Mouse (Mus musculus): ENCODE results near the gene Mettl22. TPM values are rescaled to one million over a fixed set of nuclear protein-coding genes. Genes with fewer than 3 reads are reported as not detected.
A peak's percentile ranks its signal among the peaks of the same experiment; 100 is the strongest.

Mettl22 gene
- polyA plus RNA-seq (2015; fragmentation: Nextera tagmentation; extraction: Ambion mirVana) = 37.5 and 50.3 TPM in 2 replicates

GRCm38 (mm10) chr16:8470603-8471481 is at the start of gene Mettl22:
Gene Mettl22, plus strand, starts transcription at chr16:8470788.
- H3K27me3 ChIP-seq (replicated peaks; ENCODE audit: control insufficient read depth, insufficient read depth, low read length) = 0 out of 2 replicates have a peak, but pooled peaks cover 3% of the 10 kb centered on the region
- WGBS = under 1% methylated on average over 47 of the region's 48 CpGs
- ATAC-seq = peak; percentile 98
- peak within 1 kb of the TSS; percentile 61 for H3K27ac ChIP-seq (ENCODE audit: low read length)
- no peaks in the 10 kb centered on the region for H3K36me3 ChIP-seq (ENCODE audit: control insufficient read depth, insufficient read depth)
- peak within 1 kb of the TSS; percentile 88 for H3K9ac ChIP-seq (replicated peaks; ENCODE audit: low read depth, low read length)
- H3K4me2 ChIP-seq (ENCODE audit: low read length) = peak within 1 kb of the TSS; percentile 91
- H3K4me3 ChIP-seq (replicated peaks; ENCODE audit: low read length) = peak within 1 kb of the TSS; percentile 89
- H3K9me3 ChIP-seq (ENCODE audit: control insufficient read depth, low read length) = no peaks in the 10 kb centered on the region
- H3K4me1 ChIP-seq (replicated peaks; ENCODE audit: control insufficient read depth, insufficient read depth, low read length) = peaks cover 7% of the 10 kb centered on the region

DNA sequence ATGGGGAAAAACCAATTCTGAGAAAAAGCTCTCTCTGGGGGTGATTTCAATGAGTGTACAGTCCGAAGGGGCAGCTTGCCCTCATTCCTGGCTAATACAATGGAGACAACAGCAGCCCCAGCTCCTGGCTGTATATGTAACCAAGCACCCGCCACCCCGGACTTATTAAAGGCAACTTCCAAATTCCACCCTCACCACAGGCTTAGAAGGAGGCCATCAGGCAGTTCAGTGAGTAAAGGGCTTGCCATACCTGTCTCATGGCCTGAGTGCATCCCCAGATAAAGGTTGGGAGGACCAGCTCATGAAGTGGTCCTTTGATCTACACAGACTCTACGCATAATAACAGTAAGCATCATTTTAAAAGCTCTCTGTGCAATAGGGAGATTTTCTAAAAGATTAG is 49.7 kb upstream of the Mettl22 start:
- peaks cover 12% of the 10 kb centered on the region for H3K4me1 ChIP-seq (replicated peaks; ENCODE audit: control insufficient read depth, insufficient read depth, low read length)
- 87% methylated on average over 4 of the region's 4 CpGs for WGBS
- no peak overlapping the region for H3K4me3 ChIP-seq (replicated peaks; ENCODE audit: low read length)
- no peak overlapping the region for H3K4me2 ChIP-seq (ENCODE audit: low read length)
- no peaks in the 10 kb centered on the region for H3K36me3 ChIP-seq (ENCODE audit: control insufficient read depth, insufficient read depth)
- no peak overlapping the region for H3K27ac ChIP-seq (ENCODE audit: low read length)
- no peak overlapping the region for H3K9ac ChIP-seq (replicated peaks; ENCODE audit: low read depth, low read length)
- H3K27me3 ChIP-seq (replicated peaks; ENCODE audit: control insufficient read depth, insufficient read depth, low read length) = peaks cover 25% of the 10 kb centered on the region
- no peak for ATAC-seq
- H3K9me3 ChIP-seq (ENCODE audit: control insufficient read depth, low read length) = no peaks in the 10 kb centered on the region

DNA sequence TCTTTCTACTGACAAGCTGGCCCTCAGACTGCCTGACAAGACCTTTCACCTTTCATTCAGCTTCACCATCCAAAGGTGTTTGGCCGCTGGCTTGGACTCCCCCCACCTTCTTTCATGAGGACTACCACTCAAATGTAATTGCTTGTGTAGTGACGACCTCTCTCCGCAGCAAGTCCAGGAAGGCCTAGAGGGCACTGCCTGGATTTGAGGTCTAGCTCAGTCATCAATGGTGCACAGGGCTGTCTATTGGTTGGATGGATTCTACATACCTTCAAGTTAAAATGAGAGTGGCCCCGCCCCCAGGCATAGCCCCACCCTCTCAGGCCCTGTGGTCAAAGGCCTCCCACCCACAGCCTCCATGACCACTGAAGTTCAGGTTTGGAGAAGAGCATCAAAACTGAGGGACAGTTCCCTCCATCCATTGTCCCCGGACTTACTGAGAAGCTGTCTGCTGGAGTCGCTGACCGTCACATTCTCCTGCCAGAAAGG is 46.9 kb upstream of the Mettl22 start:
- Histone ChIP-seq H3K4me2 (ENCODE audit: low read length) (no peak overlapping the region), H3K27me3 (replicated peaks; ENCODE audit: control insufficient read depth, insufficient read depth, low read length) (peaks cover 35% of the 10 kb centered on the region), H3K4me1 (replicated peaks; ENCODE audit: control insufficient read depth, insufficient read depth, low read length) (peaks cover 8% of the 10 kb centered on the region), H3K4me3 (replicated peaks; ENCODE audit: low read length) (no peak overlapping the region), H3K27ac (ENCODE audit: low read length) (no peak overlapping the region), H3K9ac (replicated peaks; ENCODE audit: low read depth, low read length) (no peak overlapping the region), H3K9me3 (ENCODE audit: control insufficient read depth, low read length) (no peaks in the 10 kb centered on the region), H3K36me3 (ENCODE audit: control insufficient read depth, insufficient read depth) (no peaks in the 10 kb centered on the region)
- no peak for ATAC-seq
- 45% methylated on average over 7 of the region's 7 CpGs for WGBS

- H3K4me1 ChIP-seq (replicated peaks; ENCODE audit: control insufficient read depth, insufficient read depth, low read length) = peaks cover 8% of the 10 kb centered on the region
- WGBS = 3% methylated on average over 43 of the region's 43 CpGs
- H3K9me3 ChIP-seq (ENCODE audit: control insufficient read depth, low read length) = no peaks in the 10 kb centered on the region
- H3K4me2 ChIP-seq (ENCODE audit: low read length) = peak overlapping the region; percentile 55
- H3K27ac ChIP-seq (ENCODE audit: low read length) = no peak overlapping the region
- H3K27me3 ChIP-seq (replicated peaks; ENCODE audit: control insufficient read depth, insufficient read depth, low read length) = peaks cover 35% of the 10 kb centered on the region
- H3K9ac ChIP-seq (replicated peaks; ENCODE audit: low read depth, low read length) = 0 out of 2 replicates have a peak overlapping the region, but pooled peaks have one; percentile 9
- H3K36me3 ChIP-seq (ENCODE audit: control insufficient read depth, insufficient read depth) = no peaks in the 10 kb centered on the region
- peak overlapping the region; percentile 38 for H3K4me3 ChIP-seq (replicated peaks; ENCODE audit: low read length)
- ATAC-seq = no peak
Observed at GRCm38 (mm10) chr16:8424161-8424970, 46.2 kb upstream of the Mettl22 start.

- Histone ChIP-seq H3K9me3 (ENCODE audit: control insufficient read depth, low read length) (no peaks in the 10 kb centered on the region), H3K27me3 (replicated peaks; ENCODE audit: control insufficient read depth, insufficient read depth, low read length) (peaks cover 35% of the 10 kb centered on the region), H3K36me3 (ENCODE audit: control insufficient read depth, insufficient read depth) (no peaks in the 10 kb centered on the region), H3K4me3 (replicated peaks; ENCODE audit: low read length) (peak within 1 kb of the TSS; percentile 38), H3K9ac (replicated peaks; ENCODE audit: low read depth, low read length) (0 out of 2 replicates have a peak within 1 kb of the TSS, but pooled peaks have one; percentile 15), H3K4me1 (replicated peaks; ENCODE audit: control insufficient read depth, insufficient read depth, low read length) (peaks cover 8% of the 10 kb centered on the region), H3K27ac (ENCODE audit: low read length) (no peak within 1 kb of the TSS), H3K4me2 (ENCODE audit: low read length) (peak within 1 kb of the TSS; percentile 55)
- ATAC-seq = no peak
- under 1% methylated on average over 16 of the region's 16 CpGs for WGBS
Observed at GRCm38 (mm10) chr16:8424971-8425330, 45.6 kb upstream of the Mettl22 start, which contains the start of gene Tmem114. Gene Tmem114, minus strand, starts transcription at chr16:8425136.

DNA sequence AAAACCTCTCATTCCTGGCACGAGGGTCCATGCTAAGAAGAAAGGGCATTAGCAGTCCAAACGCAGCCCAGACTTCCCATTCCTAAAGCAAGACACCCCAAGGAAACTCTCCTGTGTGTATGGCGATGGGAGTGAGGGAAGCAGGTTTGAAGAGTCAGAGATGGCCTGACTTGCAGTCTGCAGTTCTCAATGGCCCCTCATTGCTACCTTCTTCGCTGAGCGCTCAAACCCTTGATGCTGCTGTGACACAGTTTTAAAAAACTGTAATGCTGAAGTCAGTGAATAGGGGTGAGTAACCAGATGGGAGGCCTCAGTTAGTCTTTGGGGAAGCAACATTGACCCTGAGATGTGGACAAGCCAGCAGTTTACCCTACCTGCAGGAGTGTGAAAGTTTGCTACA is 44.9 kb upstream of the Mettl22 start:
- no peak overlapping the region for H3K9ac ChIP-seq (replicated peaks; ENCODE audit: low read depth, low read length)
- H3K9me3 ChIP-seq (ENCODE audit: control insufficient read depth, low read length) = no peaks in the 10 kb centered on the region
- peaks cover 35% of the 10 kb centered on the region for H3K27me3 ChIP-seq (replicated peaks; ENCODE audit: control insufficient read depth, insufficient read depth, low read length)
- H3K4me3 ChIP-seq (replicated peaks; ENCODE audit: low read length) = no peak overlapping the region
- H3K4me1 ChIP-seq (replicated peaks; ENCODE audit: control insufficient read depth, insufficient read depth, low read length) = peaks cover 8% of the 10 kb centered on the region
- ATAC-seq = no peak
- H3K4me2 ChIP-seq (ENCODE audit: low read length) = no peak overlapping the region
- no peaks in the 10 kb centered on the region for H3K36me3 ChIP-seq (ENCODE audit: control insufficient read depth, insufficient read depth)
- 85% methylated on average over 5 of the region's 5 CpGs for WGBS
- no peak overlapping the region for H3K27ac ChIP-seq (ENCODE audit: low read length)

DNA sequence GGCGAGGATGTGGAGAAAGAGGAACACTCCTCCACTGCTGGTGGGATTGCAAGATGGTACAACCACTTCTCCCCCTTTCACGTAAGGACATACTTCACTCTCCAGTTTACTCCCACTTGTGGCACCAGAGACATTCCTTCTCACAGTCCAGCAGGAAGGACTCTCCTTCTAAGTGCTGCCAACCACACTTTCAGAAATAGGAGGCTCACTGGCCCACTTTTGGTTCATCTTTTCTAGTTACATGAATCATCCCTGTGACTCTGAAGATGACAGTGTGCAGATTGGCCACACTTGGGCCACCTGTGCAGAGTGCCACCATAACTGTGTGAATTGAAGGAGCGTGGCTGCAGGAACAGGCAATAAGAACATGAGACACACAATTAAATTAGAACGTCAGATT is 41.1 kb upstream of the Mettl22 start:
- H3K9ac ChIP-seq (replicated peaks; ENCODE audit: low read depth, low read length) = no peak overlapping the region
- no peak overlapping the region for H3K27ac ChIP-seq (ENCODE audit: low read length)
- H3K27me3 ChIP-seq (replicated peaks; ENCODE audit: control insufficient read depth, insufficient read depth, low read length) = peaks cover 20% of the 10 kb centered on the region
- peaks cover 5% of the 10 kb centered on the region for H3K4me1 ChIP-seq (replicated peaks; ENCODE audit: control insufficient read depth, insufficient read depth, low read length)
- ATAC-seq = no peak
- H3K9me3 ChIP-seq (ENCODE audit: control insufficient read depth, low read length) = no peaks in the 10 kb centered on the region
- no peak overlapping the region for H3K4me3 ChIP-seq (replicated peaks; ENCODE audit: low read length)
- H3K4me2 ChIP-seq (ENCODE audit: low read length) = no peak overlapping the region
- WGBS = 95% methylated on average over 4 of the region's 4 CpGs
- no peaks in the 10 kb centered on the region for H3K36me3 ChIP-seq (ENCODE audit: control insufficient read depth, insufficient read depth)

DNA sequence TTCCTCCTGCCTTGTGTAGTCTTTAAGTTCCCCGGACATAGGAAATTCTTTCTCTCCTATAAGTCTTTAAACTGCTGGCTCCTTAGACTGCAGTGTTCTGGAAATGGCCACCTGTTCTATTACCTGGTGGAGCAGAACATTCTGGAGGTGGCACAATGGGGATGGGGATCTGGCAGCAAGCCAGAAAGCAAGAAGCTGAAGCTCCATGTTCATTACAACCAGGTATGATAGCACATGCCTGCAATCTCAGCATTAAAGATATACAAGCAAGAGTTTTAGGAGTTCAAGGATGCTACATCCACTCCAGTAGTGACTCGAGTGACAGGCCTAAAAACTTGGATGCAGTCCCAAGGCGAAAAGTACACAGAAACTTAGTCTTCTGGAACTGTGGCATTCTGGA is 38.0 kb upstream of the Mettl22 start:
- Histone ChIP-seq H3K36me3 (ENCODE audit: control insufficient read depth, insufficient read depth) (no peaks in the 10 kb centered on the region), H3K4me1 (replicated peaks; ENCODE audit: control insufficient read depth, insufficient read depth, low read length) (no peaks in the 10 kb centered on the region), H3K27ac (ENCODE audit: low read length) (no peak overlapping the region), H3K27me3 (replicated peaks; ENCODE audit: control insufficient read depth, insufficient read depth, low read length) (peaks cover 1% of the 10 kb centered on the region; the same call in 1 of the 2 replicates), H3K9ac (replicated peaks; ENCODE audit: low read depth, low read length) (no peak overlapping the region), H3K9me3 (ENCODE audit: control insufficient read depth, low read length) (no peaks in the 10 kb centered on the region), H3K4me2 (ENCODE audit: low read length) (no peak overlapping the region), H3K4me3 (replicated peaks; ENCODE audit: low read length) (no peak overlapping the region)
- ATAC-seq = no peak
- WGBS = 93% methylated on average over 3 of the region's 3 CpGs

DNA sequence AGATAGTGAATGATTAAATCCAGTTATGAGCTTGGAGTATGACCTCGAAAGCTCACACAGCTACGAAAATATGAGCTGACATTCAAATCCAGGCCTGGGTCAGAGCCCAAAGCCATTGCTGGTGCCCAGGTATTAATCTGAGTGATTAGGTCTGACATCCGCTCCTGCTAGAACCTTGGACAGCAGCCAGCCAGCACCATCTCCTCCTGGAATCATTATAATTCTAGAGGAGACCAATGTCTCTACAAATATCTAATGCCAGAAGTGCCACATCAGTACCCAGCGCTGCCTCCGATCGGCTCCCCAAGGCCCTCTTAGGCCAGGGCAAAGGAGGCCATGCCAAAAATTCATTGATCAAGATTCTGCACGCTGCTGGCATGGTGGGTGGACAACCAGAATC is 25.7 kb upstream of the Mettl22 start:
- Histone ChIP-seq H3K4me2 (ENCODE audit: low read length) (no peak overlapping the region), H3K9me3 (ENCODE audit: control insufficient read depth, low read length) (no peaks in the 10 kb centered on the region), H3K4me1 (replicated peaks; ENCODE audit: control insufficient read depth, insufficient read depth, low read length) (no peaks in the 10 kb centered on the region), H3K27ac (ENCODE audit: low read length) (no peak overlapping the region), H3K9ac (replicated peaks; ENCODE audit: low read depth, low read length) (no peak overlapping the region), H3K27me3 (replicated peaks; ENCODE audit: control insufficient read depth, insufficient read depth, low read length) (no peaks in the 10 kb centered on the region), H3K4me3 (replicated peaks; ENCODE audit: low read length) (no peak overlapping the region), H3K36me3 (ENCODE audit: control insufficient read depth, insufficient read depth) (no peaks in the 10 kb centered on the region)
- WGBS = 89% methylated on average over 7 of the region's 7 CpGs
- no peak for ATAC-seq
